Mouse (Mus musculus): ENCODE data around the gene Abhd16b. TPM values are rescaled to one million over a fixed set of nuclear protein-coding genes. Genes with fewer than 3 reads are reported as not detected.

Gene Abhd16b
- total RNA-seq (2014; fragmentation: Nextera tagmentation) = not detected in 2 replicates
- not detected in 2 replicates for total RNA-seq (2017)

DNA sequence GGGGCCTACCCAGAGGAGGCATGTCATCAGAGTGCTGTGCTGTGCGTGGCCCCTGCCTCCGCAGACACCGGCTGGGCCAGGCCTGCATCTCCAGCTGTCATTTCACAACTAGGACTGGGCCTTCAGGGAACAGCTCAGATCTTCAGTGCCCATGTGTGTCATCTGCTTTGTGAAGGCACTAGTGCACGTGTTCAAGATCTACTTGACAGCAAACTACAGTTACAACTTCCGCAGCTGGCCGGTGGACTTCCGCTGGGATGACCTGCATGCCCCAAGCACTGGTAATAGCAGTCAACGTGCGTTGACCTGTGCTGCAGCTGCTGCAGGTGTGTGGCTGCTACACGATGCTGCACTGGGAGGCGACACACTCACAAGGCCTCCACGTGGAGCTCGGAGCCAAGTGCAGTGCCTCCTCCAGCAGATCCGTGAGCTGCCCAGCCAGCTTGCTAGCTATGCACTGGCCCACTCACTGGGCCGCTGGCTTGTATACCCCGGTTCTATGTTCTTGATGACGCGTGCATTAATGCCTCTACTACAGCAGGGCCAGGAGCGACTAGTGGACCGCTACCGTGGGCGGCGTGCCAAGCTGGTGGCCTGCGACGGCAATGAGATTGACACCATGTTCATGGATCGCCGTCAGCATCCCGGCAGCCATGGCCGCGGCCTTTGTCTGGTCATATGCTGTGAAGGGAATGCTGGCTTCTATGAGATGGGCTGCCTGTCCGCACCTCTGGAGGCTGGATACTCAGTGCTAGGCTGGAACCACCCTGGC, at the start of gene Abhd16b:
Gene Abhd16b, plus strand, starts transcription at position 51 of the 772 bp plus-strand sequence.
- ATAC-seq (replicated peaks; ENCODE audit: poor library complexity, severe bottlenecking) = no peak

DNA sequence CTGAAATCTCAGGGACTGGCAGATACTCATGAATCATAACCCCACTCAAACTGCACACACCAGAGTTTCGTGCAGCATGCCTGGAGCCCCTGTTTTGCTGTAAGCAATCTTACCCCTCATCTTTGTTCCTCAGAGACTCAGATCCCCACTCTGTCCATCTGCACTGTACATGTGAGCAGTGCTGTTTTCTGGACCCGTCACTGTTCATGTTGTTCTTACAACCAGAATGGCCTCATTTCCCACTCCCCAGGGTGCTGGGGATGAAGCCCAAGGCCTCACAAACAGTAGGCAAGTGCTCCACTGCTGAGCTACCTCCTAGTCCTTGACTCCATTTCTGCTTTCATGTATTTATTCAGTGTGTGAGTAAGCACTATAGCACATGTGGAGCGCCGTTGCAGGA, 40.8 kb upstream of the Abhd16b start:
- no peak for ATAC-seq (replicated peaks; ENCODE audit: poor library complexity, severe bottlenecking)

- ATAC-seq (replicated peaks; ENCODE audit: poor library complexity, severe bottlenecking) = no peak
Observed at GRCm38 (mm10) chr2:181453274-181453673, 39.7 kb upstream of the Abhd16b start.

GRCm38 (mm10) chr2:181455899-181456298, 37.1 kb upstream of the Abhd16b start:
- ATAC-seq (replicated peaks; ENCODE audit: poor library complexity, severe bottlenecking) = no peak

- ATAC-seq (replicated peaks; ENCODE audit: poor library complexity, severe bottlenecking) = no peak
Observed at GRCm38 (mm10) chr2:181457831-181458230, 35.2 kb upstream of the Abhd16b start.

- no peak for ATAC-seq (replicated peaks; ENCODE audit: poor library complexity, severe bottlenecking)
Observed at GRCm38 (mm10) chr2:181458411-181459152, 34.4 kb upstream of the Abhd16b start.

GRCm38 (mm10) chr2:181459153-181459672, 33.8 kb upstream of the Abhd16b start, which contains the start of gene Zbtb46:
Zbtb46 (minus strand) TSS chr2:181459426.
- peak; percentile 65 for ATAC-seq (replicated peaks; ENCODE audit: poor library complexity, severe bottlenecking)

GRCm38 (mm10) chr2:181459673-181460621, 33.1 kb upstream of the Abhd16b start:
- ATAC-seq (replicated peaks; ENCODE audit: poor library complexity, severe bottlenecking) = peak; percentile 36

- no peak for ATAC-seq (replicated peaks; ENCODE audit: poor library complexity, severe bottlenecking)
Observed at GRCm38 (mm10) chr2:181461536-181462100, 31.4 kb upstream of the Abhd16b start.

DNA sequence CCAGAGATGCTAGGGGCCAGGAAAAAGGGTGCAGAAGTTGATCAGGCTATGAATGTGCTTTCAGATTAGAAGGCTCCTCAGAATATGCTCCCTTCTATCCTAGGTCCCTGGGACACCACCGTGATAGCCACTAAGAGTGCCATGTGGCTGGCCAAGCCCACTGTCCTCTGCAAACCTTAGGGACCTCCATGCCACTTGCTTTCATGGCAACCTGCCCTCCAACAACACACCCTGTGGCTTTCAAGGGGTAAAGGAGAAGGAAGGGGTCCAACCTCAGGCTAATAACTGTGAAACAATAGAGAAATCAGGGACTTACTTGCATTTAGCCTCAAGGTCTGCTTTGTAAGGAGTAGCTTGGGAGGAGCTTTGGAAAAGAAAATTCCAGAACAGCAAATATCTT, 30.4 kb upstream of the Abhd16b start:
- no peak for ATAC-seq (replicated peaks; ENCODE audit: poor library complexity, severe bottlenecking)

DNA sequence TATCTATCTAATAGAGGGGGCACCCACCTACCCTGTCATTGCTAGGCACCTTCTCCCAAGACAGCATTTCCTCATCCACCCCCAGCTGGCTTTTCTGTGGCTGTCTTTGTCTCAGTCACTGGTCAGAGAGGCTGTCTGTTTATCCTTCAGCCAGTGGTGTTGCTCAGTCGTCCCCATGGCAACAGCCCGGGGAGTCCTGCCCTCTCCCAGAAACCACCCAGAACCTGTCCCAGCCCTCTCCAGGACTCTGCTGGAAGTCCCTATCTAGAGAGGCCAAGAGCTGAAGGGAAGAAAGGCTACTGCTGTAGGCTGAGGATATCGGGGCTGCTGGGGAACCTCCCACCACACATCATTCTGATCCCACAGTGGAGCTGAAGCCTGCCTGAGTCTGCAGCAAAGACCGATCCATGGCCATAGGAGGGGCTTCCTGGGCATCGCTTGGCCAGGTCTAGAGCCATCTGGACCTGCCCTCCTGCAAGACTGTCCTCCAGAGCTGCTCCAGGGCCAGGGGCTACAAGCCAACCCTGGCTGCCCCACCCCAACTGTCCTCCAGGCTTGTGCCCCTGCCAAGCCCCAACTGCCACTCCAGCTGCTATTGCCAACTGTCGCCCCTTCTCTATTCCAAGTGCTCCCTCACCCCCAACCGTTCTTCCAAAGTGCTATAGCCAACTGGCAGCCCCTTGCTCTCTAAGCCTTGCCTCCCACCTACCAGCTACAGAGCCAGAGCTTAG, 29.8 kb upstream of the Abhd16b start:
- ATAC-seq (replicated peaks; ENCODE audit: poor library complexity, severe bottlenecking) = peak; percentile 10; the same call in 1 of the 2 replicates

GRCm38 (mm10) chr2:181465423-181465822, 27.6 kb upstream of the Abhd16b start:
- ATAC-seq (replicated peaks; ENCODE audit: poor library complexity, severe bottlenecking) = no peak

GRCm38 (mm10) chr2:181470285-181470684, 22.7 kb upstream of the Abhd16b start:
- ATAC-seq (replicated peaks; ENCODE audit: poor library complexity, severe bottlenecking) = no peak

DNA sequence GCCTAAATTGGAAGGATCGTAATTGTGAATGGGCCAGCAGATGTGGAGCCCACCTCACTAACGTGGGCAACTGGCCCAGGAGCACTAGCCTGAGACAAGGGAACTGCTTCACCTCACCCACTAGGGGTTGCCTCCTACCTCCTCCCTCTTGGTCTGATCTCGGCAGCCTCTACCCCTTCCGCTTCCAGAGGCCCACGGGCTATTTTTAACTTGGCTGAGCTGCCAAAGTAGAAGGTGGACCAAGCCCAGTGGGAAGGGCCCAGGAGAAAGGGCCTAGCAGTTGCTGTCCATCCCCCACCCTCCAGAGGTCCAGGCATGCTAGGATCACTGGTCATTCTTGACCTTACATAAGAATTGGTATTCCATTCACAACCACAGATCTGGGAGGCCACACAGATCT, 21.8 kb upstream of the Abhd16b start:
- peak; percentile 80 for ATAC-seq (replicated peaks; ENCODE audit: poor library complexity, severe bottlenecking)

DNA sequence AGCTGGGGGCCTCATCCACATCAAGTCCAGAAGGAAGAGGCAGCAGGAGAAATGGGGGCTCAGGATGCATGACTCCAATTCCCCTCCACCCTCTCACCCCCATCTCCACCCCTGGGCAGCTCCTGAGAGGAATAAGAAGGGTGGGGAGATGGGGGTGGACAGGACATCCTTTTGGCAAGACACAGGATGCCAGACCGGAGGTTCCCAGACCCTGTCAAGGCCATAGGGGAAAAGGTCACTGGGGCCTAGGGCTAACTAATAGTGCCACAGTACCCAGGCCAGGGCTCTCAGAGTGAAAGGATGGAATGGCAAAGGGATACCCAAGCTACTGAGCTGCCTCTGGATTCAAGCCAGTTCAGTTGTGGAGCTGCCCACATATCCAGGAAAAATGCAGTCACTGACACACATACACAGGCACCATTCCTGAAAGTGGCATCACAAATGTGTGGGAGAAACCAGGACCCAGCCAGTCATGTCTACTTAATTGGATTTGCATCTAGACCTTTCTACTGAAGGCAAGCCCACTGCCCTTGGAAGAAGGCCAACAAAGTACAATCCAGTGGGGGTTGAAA, 20.7 kb upstream of the Abhd16b start:
- no peak for ATAC-seq (replicated peaks; ENCODE audit: poor library complexity, severe bottlenecking)

- ATAC-seq (replicated peaks; ENCODE audit: poor library complexity, severe bottlenecking) = no peak
Observed at GRCm38 (mm10) chr2:181483120-181483519, 9.9 kb upstream of the Abhd16b start.

DNA sequence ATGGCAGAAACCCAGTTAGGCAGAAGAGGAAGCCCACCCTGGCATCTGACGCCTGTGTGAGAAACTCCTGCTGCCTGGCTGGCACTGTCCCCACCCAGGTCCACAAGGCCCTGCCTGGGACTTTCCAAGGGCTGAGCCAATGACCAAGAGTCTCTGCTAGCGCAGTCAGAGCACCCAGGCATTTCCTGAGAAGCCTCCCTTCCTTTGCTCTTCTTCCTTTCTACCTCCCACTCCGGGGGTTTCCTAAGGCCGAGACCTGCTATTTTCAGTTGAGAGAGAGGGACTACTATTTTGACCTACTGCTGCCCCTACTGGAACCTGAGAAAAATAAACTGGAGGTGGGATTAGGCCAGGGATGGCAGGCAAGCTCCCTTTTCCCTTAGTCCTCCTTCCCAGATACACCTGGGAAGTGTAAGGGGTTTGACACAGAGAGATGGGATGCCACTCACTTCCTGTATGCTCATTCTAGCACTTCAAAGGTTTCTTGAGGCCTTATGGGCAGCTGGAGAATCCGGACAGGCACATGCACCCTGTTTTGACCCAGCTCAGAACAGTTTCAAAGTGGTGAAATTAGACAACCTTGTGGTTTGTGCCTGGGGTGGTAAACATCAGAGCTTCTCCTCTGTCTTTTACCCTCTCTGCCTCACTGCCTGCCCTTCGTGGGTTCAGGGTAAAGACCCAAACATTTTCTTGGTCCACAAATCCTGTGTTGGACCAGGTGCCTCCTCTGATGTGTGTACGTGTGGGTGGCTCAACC, 9.3 kb upstream of the Abhd16b start:
- peak; percentile 90 for ATAC-seq (replicated peaks; ENCODE audit: poor library complexity, severe bottlenecking)

All from granulocyte monocyte progenitor cell, adult 5-6 weeks (primary cell).